Mouse (Mus musculus) common myeloid progenitor, adult 5-6 weeks (primary cell): ENCODE results near the gene Ifitm2. TPM values are rescaled to one million over a fixed set of nuclear protein-coding genes. Genes with fewer than 3 reads are reported as not detected.

Source experiments
- ATAC-seq: replicated peaks from 2 replicates; pipeline ENCODE4 v1.8.0; 2016; ENCODE audit warnings: low read depth, mild to moderate bottlenecking, moderate TSS enrichment, inconsistent platforms; ENCODE audit not compliant: poor library complexity, severe bottlenecking
- total RNA-seq: library from RNA; stranded (forward); fragments of 200-1000, 187-1606 nt; gene quantifications from 2 replicates; pipeline ENCODE4 v1.2.3, GENCODE M21; 2017

Ifitm2 gene
- total RNA-seq, 1 experiment from 2014 or later: 332 TPM

DNA sequence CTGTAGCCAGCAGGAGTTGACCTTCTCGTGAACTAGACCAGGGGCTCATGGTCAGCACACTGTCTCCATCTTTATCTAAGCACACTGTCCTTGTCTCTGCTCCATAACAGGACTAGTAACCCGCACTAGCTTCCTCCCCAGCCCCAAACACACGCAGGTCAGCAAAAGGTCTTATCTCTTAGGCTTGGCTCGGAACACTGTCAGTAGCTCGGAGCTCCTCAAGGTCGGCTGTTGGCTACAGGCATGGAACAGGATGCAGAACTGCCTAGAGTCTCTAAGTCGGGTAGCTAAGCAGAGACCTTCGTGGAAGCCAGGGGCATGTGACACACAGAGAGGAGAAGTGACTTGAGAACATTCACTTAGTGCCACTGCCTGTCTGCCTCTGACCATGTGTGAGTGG, 7.6 kb downstream of the Ifitm2 start:
- ATAC-seq: no peak

DNA sequence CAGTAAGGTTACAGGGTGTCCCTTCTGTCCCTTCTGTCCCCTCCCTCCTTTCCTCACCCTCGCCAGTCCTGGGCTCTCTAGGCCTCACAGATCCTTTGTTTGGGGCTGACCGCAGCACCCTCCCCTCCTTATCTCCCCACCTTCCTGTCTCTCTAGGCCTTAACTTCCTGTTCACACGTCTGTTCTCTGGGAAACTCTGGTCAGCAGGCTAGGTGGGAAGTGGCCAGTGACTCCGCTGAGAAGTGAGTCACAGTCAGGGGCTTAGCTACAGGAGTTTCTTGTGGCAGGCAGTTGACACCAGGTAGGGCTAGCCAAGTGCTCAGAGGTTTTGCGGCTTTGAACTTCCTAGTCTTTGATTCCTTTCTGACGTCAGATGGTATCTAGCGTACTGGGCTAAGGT, 8.8 kb downstream of the Ifitm2 start:
- ATAC-seq: peak; percentile 84

DNA sequence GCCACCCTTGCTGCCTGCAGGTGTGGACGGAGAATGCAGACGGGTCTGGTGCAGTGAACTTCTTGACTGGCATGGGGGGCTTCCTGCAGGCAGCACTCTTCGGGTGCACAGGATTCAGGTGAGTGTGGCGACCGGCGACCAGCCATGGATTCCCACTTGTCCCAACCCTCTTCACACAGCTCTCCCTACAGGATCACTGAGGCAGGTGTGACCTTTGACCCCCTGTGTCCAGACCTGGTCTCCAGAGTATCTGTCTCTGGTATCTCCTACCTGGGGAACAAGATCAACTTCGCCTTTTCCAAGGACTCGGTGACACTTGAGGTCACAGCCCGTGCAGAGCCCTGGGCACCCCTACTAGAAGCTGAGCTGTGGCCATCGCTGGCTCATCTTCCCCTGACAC, 9.5 kb downstream of the Ifitm2 start:
- ATAC-seq: no peak

DNA sequence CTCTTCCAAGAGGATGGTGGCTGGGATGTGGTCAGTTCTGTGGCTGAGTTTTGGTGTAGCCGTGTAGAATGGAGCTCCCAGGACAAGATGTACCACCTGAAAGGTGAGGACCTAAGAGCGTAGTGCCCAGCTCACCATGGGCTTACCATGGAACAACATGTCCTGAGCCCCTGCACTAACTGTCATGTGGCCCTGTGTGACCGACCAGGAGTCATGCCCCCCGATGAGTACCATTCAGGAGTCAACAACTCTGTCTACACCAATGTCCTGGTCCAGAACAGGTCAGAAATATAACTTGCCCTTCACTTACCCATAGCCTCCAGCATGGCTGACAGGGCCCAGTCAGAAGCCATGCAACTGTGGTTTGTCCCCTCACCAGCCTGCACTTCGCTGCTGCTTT, 10.5 kb downstream of the Ifitm2 start:
- no peak for ATAC-seq

DNA sequence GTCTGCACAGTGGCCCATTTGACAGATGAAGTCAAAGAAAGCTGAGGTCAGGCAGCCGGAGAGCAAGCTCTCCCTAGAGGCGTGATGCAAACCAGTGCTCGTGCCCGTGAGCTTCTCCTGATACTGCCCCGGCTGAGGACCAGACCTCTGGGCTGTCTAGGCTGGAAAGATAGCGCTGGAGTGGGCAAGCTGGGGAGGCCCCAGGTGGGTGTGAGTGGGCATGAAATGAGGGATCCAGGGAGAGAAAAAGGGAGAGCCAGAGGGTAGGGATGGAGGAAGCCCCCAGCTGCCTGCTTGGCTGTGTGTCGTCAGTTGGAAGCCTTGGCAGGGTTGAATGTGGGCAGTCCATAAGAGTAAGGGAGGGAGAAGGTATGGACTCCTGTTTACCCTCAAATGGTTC, 11.6 kb downstream of the Ifitm2 start:
- ATAC-seq: no peak

DNA sequence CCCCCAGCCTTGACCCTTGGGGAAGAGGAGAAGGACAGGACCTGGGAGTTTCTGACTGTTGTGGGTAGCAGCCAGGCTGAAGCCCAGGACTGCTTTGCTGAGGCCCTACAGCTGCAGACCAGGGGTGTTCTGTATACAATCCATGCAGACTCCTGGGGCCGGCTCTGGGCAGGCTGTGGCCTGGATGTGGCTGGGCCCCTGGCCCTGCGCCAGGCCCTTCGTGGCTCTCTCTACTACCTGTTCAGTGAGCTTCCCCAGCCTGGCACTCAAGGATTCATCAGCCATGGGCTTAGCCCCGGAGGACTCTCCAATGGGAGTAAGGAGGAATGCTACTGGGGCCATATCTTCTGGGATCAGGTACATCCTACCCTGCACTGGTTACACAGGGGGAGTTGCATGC, 12.4 kb downstream of the Ifitm2 start:
- no peak for ATAC-seq

DNA sequence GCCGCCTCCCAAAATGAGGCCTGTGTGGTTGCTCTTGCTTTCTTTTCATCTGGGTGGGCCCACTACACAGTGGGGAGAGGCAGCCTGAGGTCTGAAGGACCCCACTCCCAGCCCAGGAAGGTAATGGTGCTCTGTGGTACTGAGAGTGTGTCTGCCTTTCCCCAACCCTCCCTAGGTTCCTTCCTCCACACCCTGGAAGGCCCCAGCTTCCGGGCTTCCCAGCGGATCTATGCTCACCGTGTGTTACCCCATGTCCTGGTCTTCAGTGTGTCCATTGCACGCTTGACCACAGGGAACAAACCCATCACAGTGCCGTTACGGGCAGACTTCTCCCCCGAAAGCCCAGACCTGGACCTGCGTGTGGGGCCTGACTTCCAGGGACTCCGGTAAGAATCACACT, 13.0 kb downstream of the Ifitm2 start:
- ATAC-seq: no peak

DNA sequence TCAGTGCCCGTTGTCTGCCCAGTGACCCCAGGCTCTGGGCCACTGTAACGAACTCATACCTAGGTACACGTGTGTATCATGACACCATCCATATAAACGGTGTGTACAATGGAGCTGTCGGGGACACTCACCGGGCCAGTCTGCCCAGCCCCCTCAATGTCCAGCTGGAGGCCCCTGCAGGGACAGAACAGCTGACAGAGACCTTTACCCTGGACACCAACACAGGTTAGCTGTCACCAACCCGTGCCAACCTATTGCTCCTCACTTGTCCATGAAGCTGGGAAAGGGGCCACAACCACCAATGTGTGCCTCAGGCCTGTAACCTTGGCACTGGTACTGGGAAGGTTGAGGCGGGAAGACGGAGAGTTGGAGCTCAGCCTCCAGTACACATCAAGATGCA, 13.4 kb downstream of the Ifitm2 start:
- ATAC-seq: no peak

DNA sequence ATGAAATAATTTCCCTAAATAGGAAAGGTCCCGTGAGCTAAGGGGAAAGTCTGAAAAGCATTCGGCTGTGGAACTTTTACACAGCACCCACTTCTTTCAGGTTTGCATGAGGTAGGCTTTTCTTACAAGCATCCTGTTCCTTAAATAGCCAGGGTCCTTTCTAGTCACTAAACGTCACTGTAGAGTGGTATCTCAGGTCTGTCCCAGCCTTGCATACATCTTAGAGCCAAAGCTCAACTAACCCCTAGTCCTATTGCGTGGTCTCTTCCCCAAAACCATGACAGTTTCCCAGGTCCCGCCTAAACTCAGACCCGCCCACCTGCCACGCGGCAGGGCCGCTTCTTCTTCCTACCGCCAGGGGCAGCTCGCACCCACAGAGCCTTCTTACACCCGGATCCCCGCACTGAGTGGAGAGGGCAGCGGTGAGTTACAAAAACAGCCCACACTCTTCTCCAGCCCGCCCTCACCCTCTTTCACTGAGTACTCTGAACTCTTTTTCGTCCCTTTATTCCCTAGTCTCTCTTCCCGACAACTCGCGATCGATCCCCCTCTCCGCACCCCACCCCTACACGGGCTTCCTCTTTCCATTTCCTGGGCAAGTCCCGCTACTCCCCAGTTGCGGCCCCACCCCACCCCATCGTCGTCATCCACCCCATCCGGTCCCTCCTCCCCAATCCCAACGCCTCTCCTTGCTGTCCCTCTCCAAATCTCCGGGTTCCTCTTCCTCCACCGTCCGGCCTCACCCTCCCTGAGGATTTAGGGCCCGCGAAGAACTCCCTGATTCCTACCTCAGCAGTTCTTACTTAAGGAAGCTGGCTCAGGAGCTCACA, 14.3 kb downstream of the Ifitm2 start, which contains the start of gene Pgghg:
Gene Pgghg (plus strand): TSS at position 170 of the 830 bp plus-strand sequence.
- ATAC-seq: peak; percentile 87

DNA sequence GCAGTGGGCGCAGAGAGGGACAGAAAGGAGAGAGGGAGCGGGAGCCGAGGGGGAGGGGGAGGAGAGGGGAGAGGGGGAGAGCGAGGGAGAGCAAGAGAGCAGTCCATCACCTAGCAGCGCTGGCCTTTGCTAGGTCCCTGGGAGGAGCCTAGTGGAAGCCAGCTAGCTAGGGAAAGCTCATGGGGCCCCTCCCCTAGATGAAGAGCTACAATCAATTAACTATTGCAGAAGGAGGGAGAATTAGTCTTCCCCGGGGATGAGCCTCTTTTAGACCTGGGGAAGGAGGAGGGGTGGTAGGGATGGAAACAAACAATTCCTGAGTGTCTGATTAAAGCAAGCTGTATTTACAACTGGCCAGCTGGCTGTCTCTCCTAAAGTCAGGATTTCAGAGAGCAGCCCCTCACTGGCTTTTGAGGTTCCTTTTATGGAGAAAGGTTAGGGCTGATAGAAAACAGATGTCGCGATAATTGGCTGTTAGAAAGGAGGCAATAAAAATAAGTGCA, 16.1 kb downstream of the Ifitm2 start:
- ATAC-seq: no peak

DNA sequence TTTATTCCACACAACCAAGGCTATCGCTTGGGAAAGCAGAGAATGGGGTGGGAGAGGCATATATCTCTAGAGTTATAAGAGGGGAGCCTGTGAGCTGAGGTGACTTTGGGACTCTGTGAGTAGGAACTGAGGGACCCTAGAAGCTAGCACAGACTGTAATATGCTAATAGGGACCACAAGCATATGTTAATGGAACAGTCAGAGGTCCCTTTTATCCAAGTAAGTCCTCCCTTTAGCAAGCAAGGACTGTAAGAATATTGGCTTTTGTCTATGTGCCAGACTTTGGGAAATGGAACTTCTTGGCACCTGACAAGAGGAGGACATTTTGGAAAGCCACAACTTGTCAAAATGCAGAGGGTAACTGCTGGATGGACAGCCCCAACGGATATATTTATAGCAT, 16.9 kb downstream of the Ifitm2 start:
- ATAC-seq: no peak

DNA sequence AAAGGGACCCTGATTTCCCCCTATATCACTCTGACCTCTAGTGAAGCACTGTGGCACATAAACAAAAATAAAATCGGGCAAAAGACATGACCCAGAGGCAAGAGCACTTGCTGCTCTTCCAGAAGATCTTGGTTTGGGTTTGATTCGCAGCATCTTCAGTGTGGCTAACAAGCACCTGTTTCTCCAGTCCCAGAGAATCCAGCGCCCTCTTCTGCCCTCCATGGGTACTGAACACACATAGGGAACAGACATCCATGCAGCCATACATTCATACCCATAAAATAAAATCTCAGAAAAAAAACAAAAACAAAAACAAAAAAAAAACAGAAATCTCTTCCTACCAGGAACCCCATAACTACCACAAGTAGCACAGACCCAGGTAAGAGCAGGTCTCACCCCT, 17.4 kb downstream of the Ifitm2 start:
- ATAC-seq: no peak

DNA sequence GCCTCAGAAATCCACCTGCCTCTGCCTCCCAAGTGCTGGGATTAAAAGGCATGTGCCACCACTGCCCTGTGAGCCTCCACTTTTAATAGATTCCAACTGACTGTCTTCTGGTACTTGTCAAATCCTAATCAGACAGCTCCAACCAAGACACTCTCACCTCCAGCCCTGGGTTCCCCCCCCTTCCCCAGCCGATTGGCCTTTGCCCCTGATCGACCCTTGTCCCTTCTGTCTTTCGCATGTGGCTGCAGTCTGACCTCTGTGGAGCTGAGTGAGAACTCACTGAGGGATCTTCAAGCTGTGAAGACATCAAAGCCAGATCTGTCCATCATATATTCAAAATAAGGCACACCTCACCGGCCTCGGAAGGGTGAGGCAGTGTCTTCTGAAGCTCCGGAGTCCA, 28.6 kb downstream of the Ifitm2 start:
- no peak for ATAC-seq

DNA sequence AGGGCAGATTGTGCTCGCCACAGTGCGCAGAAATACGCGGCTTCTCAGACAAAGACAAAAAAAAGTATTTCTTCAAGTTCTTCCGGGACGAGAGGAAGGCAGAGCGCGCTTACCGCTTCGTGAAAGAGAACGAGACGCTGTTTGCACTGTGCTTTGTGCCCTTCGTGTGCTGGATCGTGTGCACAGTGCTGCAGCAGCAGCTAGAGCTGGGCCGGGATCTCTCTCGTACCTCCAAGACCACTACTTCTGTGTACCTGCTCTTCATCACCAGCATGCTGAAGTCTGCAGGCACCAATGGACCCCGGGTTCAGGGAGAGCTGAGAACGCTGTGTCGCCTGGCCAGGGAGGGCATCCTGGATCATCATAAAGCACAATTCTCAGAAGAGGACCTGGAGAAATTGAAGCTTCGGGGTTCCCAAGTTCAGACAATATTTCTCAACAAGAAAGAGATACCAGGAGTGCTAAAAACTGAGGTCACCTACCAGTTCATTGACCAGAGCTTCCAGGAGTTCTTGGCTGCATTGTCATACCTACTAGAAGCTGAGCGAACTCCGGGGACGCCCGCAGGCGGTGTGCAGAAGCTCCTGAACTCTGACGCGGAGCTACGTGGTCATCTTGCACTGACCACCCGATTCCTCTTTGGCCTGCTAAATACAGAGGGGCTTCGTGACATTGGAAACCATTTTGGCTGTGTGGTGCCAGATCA, 32.6 kb downstream of the Ifitm2 start:
- no peak for ATAC-seq

DNA sequence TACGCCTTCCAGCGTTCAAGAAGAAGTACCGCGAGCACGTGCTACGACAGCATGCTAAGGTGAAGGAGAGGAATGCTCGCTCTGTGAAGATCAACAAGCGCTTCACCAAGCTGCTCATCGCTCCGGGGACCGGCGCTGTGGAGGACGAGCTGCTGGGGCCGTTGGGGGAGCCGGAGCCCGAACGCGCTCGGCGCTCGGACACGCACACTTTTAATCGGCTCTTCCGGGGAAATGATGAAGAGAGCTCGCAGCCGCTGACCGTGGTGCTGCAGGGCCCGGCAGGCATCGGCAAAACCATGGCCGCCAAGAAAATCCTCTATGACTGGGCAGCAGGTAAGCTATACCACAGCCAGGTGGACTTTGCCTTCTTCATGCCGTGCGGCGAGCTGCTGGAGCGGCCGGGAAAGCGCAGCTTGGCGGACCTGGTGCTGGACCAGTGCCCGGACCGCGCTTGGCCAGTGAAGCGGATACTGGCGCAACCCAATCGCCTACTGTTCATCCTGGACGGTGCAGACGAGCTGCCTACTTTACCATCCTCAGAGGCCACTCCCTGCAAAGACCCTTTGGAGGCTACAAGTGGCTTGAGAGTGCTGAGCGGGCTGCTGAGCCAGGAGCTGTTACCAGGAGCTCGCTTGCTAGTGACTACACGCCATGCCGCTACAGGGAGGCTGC, 33.3 kb downstream of the Ifitm2 start:
- ATAC-seq: peak; percentile 27

DNA sequence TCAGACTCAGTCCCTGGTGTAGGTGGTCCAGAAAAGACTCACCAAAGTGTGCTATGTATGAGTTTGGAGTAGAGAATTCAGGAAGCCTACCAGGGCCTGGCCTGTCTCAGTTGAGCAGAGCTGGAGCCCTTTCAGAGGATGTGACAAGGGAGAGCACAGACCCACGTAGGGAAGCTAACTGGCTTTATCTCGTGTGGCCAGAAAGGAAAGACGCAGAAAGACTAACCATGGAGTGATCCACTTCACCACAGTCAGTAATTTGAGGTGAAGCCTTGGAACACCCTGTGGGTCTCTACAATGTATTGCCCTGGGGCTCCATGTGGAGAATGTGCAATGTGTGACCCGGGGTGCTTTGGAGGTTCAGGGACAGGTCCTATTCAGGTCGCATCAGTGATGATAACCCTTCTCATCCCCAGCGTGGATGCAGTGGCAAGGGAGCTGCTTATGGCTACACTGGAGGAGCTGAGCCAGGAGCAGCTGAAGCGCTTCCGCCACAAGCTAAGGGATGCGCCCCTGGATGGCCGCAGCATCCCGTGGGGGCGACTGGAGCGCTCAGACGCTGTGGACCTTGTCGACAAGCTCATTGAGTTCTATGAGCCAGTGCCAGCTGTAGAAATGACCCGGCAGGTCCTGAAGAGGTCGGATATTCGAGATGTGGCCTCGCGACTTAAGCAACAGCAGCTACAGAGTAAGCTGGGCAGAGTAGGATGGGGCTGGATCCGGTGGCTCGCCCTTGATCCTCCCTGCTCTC, 34.4 kb downstream of the Ifitm2 start:
- peak; percentile 68 for ATAC-seq

DNA sequence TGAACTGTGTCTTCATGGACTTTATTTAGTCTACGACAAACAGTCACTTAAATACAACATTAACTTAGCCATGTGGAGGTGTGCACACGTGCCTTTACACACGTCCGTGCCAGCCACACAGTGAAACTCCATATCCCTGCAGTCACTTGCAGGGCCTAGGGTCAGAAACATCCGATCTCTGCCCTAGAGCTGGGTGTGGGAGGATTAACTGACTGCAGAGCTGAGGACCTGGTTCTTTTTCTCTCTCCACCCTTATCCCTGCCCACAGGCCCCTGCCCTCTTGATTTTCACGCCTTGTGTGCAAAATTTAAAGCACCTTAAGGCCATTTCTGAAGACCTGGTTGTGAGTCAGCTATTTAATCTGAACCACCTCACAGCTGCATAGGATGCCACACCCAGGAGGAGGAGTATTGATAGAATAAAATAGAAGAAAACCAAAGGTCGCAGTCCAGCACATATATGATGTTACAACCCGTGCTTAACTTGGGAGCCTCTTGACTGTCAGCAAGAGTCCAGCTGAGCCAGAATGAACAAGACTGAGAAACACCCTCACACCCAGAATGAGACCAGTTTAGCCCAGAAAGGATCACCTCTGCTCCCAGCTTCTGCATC, 35.3 kb downstream of the Ifitm2 start, which contains the start of gene Nlrp6:
Gene Nlrp6 (plus strand): TSS at position 485 of the 612 bp plus-strand sequence.
- no peak for ATAC-seq

DNA sequence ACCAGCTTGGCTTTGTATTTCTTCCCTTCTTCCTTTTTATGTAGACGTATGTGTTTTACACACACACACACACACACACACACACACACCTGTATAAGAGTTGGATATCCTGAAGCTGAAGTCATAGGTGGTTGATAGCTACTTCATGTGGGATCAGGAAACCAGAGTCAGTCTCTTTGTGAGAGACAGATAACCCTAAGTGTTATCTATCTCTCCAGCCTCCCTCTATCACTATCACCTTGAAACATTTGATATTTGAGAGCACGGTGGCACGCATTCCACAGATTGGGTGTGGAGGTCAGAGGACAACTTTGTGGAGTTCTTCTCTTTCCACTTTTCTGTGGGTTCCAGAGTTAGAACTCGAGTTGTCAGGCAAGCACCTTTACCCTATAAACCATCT, 35.9 kb downstream of the Ifitm2 start:
- ATAC-seq: no peak

DNA sequence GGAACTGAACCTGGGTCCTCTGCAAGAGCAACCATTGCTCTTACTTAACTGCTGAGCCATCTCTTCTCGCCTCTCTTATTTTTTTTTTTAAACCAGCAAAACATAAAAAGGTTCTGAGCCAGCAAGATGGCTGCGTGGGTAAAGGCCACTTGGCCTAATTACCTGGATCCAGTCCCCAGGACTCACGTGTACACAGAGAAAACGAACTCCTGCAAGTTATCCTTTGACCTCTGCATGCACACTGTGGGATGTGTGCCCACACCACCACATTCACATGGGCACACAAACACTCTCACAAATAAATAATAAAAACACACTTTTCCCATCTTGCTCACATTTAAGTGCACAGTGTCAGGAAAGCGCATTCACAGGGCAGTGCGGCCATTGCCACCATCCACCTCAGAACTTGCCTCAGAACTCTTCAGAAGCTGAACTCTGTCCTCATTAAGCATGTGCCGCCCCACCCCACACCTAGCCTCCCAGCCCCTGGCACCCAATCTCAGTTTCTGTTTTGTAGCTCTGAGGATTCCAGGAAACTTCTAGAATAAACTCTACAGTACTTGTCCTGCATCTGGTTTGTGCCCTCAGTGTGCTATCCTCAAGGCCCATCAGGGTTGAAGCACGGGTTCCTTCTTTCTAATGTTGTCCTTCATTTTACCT, 41.6 kb downstream of the Ifitm2 start:
- ATAC-seq: no peak
